Mouse (Mus musculus): ENCODE results near the gene Pde1b.

Pde1b gene

DNA sequence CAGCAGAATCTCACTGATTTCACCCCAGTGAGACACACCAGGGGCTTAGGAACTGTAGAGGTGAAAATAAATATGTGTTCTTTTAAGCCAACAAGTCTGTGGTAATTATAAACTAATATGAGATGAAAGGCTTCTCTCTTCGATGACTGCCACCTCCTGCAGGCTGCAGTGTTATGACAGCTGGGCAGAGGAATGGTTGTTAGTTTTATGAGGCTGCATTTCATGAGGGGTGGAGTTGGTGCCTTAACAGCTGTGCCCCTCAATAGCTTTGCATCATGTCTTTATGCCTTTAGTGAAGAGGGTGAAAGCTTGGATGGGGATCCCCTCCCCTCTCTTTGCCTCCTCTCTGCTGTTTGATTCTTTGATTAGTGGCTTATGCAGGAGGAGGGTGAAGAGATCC, 48.2 kb downstream of the Pde1b start:
- DNase-seq (ENCODE audit: low read depth, low spot score) = no peak

DNA sequence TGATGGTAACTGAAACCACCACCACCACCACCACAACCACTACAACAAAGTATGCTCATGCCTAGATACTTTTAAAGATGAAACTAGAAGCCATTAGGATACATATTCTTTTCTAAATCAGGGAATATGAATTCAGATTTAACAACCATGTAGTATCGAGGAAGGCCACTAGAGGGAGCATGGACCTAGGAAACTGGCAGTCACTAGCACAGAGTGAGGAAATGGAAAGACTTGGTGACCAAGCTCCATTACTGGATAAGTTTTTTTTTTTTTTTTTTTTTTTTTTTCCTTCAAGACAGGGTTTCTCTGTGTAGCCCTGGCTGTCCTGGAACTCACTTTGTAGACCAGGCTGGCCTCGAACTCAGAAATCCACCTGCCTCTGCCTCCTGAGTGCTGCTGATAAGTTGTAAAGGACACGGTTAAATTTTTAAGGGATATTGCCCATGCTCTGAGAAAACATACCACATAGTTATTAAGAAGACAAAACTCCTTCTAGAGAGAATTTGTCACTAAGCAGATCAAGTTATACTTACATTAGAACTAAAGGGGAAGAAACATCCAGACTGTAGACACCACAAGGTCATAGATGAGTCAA, 49.4 kb downstream of the Pde1b start:
- peak; percentile 56 for DNase-seq (ENCODE audit: low read depth, low spot score)

DNA sequence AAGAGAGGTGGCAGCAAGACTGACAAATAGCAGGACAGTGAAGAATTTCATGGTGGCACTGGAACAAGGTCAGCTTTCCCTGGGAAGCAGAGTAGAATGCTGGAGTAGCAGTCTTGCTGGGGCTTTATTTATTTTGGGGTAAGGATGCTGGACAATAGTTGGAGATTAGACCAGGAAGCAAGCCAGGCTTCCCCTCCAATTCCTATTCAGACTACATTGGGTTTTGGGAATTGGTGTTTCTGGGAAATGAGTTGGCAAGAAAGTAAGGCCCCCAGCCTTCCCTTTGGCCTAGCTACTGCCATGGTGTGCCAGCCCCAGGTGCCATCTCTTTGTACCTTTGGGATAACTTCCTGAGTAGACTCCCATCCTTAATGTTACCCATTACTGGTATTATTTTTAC, 62.1 kb downstream of the Pde1b start, which contains the start of gene Glycam1:
Gene Glycam1 (minus strand): TSS at position 101 of the 400 bp plus-strand sequence.
- DNase-seq (ENCODE audit: low read depth, low spot score) = no peak

All from ZHBTc4 (cell line).